Mouse (Mus musculus): Measurements from ENCODE around the gene Tsacc.
"Not testable (repeated sequence)": the region's sequence is repeated elsewhere in the genome, so short reads cannot be mapped to it uniquely, and the experiment has no call there.

GRCm38 (mm10) chr3:88295272-88295671 is 1.5 kb downstream of the Tsacc start:
- TF ChIP-seq POLR2A (IDR thresholded peaks at IDR 0.05; ENCODE audit: borderline replicate concordance, control insufficient read depth, low read depth, low read length); CTCF (IDR thresholded peaks at IDR 0.05; ENCODE audit: control insufficient read depth, insufficient read depth, low read length): not testable (repeated sequence)

Data from bone marrow, adult 2 months (tissue).